Mouse (Mus musculus) heart, adult 11 months (tissue): ENCODE measurements around the gene Gk5.

Experiments used
- DNase-seq: peaks from one replicate; pipeline ENCODE4 v3.0.0; 2022

The Gk5 gene

DNA sequence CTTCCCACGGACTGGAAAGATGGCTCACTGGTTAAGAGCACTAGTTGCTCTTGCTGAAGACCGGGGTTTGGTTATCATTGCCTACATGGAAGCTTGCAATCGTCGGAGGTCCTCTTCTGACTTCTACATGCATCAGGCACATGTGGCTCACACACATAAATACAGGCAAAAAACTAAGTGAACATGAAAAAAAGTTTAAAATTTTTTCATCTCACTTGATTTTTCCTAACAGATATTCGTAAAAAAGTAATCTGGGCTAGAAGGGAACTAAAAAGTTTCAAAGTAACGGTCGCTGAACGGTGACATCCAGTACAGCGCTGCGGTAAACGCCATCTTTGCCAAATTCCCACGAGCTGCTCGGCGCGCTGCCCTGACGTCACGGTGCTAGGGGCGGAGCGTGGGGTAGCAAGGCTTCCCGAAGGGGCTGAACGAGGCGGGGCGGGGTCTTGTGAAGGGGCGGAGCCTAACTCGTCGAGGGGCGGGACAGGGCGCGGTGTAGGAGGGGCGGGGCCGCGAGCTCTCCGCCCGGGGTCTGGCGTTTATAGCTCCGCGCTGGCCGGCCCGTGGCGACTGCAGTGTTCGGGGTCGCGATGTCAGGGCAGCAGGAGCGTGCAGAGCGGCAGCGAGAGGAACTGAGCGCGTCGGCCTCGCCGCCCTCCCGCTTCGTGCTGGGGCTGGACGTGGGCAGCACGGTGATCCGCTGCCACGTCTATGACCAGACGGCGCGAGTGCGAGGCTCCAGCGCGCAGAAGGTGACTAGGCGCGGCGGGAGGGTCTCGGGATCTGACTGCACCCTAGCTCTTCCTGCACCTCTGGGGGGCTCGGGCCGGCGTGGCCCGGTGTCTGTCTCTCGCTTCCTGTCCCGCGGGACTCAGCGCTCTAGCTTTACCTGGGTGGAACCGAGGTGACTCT, at the start of gene Gk5:
Gk5 (plus strand) TSS at position 502 of the 912 bp plus-strand sequence.
- peak; percentile 99 for DNase-seq

DNA sequence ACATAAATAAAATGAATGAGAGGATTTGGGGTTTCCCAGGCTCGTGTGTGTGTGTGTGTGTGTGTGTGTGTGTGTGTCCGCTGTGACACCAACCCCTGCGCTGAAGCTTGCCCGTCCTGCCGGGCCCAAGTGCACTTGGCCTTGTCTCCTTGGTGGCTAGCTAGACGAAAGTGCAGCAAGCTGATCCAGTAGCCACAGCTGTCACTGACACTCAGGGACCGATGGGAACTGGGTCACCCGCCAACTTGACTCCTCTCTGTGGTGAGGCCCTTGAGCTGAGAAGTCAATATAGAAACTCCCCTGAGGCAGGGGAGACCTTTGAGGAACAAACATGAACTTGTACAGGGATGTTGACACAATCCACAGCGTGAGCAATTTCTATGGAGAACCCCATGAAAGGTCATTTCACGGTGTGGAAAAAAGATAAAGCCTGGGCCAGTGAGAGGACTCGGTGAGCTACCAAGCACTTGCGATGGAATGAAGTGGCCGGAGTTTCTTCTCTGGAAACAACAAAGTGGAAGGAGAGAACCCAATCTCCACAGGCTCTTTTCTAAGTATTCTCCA, 40.3 kb upstream of the Gk5 start:
- DNase-seq, result peak; percentile 43

DNA sequence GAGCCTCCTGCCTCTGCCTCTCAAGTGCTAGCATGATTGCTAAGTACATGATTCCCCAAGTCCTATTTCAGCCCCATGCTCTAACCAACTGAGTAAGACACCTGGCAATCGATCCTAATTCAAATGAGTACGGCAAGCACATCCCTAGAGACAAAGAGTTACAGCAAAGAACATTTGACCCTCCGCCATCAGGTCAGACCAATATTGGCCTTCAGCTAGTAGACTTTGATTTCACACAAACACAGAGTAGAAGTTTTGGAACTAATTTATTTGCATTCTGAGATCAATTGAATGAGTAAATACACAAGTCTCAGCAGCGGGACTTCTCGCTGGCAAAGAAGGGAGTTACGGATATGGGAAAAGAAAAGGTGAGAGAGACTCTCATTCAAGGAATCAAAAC, 33.9 kb upstream of the Gk5 start:
- DNase-seq, result peak; percentile 52

DNA sequence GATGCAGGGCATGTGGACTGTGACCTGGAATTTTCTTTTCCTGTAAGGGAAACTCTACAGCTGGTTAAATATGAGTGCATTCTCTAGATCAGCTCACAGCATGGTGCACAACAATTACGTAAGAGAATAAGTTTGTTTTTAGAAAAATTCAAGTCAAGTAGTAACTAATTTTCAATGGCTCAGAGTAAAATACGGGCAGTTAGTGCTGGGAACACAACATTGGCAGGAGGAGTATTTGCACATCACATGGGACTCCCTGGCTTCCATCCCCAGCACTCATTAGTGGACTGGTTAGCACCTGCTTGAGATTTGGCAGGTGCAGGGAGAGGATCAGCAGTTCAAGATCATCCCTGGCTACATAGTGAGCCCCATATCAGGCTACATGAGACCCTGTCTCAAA, 31.5 kb upstream of the Gk5 start:
- DNase-seq, result peak; percentile 35

DNA sequence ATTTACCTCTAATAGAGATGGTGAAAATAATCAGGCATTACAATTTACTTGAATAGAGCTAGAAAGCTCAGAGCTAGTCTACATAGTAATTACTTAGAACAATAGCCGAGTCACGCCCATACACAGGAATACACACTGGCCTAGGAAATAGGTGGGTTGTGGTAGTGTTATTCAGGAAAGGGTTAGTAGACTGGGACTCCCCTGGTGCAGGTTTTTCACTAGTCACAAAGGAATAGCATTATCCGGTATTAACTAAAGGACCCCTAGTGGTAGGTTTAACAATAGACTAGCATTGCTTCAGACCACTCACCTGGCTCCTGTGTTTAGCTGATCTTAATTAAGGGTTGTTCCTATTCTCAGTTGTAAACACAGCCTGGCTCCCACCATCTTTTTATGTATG, 30.7 kb upstream of the Gk5 start:
- peak; percentile 13 for DNase-seq

DNA sequence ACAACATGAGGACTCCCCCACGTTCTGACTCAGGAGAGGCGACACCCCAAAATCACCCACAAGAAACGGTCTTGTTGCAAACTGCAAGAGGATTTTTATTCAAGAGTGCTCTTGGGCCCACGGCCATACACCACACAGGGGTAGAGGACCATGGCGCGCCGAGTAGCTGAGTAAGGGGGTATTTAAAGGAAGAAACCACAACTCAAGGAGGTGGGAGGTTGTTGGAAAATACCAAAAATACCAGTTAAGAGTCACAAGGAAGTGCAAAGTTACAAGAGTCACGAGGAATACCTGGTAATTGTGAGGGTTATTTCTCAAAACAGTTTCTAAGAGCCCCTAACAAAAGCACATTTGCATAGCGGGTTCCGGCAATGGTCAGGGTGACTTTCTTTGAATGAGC, 26.5 kb upstream of the Gk5 start:
- peak; percentile 74 for DNase-seq

DNA sequence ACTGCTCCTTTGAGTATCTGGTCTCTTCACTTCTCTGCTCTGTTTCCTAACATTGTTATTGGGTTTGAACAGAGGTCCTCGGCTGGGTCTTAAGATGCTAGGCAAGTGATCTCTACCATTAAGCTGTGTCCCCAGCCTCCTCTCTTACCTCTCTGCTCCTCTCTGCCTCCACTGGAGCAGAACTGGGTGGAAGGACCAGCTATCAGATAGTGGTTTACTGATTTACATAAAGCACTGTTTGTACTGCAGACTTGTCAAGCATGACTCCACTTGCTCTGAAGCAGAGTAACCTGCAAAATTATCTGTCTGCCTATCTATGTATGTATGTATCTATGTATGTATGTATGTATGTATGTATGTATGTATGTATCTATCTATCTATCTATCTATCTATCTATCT, 25.9 kb upstream of the Gk5 start:
- no peak for DNase-seq

DNA sequence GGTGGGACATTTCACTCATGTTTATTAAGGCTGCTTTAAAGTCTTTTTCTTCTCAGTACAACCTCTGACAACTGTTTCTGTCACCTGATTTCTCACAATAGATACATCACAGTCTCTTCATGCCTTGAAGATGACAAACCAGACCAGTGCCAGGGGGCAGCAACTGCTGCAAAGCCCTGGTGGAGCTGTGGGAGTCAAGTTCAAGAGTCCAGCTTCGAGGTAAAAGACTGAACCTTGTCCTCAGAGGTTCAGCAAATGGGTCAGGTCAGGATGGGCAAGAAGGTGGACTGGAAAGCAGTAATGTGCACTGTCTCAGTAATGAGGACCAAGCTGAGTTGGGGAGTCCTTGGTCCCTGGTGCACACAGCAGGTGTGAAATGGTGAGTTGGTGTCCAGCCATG, 24.8 kb upstream of the Gk5 start:
- peak; percentile 50 for DNase-seq

DNA sequence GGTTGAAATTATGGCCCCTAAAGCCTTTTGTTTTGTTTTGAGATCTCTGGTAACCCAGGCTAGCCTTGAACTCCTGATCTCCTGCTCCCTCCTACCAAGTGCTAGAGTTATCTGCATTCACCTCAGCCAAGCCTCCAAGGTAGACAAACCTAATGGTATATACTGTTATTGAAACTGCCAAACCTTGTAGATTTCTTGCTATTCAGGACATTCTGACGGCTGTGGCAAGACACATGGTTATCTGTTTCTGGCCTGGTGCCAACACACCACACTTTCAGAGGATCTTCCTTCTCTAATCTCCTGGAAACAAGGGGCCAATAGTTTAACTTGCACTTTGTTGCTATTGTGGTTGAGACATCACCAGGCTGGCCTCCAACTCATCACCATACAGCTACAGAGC, 24.0 kb upstream of the Gk5 start:
- DNase-seq, result peak; percentile 25

DNA sequence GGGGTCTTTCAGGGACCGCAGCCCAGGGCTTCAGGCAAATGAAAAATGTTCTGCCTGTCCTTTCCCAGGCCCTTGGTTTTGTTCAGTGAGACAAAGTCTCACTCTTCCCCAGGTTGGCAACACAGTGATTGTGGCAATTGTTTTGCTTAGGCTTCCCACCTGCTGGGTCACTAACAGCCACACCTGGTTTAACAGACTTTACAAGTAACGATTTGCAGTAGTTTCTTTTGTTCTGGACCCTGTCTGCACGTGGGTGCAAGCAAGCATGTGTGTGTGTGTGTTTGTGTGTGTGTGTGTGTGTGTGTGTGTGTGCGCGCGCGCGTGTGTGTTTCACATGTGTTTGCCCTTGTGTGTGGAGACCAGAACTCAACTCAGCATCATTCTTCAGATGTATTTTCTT, 16.3 kb upstream of the Gk5 start:
- DNase-seq, result peak; percentile 61

DNA sequence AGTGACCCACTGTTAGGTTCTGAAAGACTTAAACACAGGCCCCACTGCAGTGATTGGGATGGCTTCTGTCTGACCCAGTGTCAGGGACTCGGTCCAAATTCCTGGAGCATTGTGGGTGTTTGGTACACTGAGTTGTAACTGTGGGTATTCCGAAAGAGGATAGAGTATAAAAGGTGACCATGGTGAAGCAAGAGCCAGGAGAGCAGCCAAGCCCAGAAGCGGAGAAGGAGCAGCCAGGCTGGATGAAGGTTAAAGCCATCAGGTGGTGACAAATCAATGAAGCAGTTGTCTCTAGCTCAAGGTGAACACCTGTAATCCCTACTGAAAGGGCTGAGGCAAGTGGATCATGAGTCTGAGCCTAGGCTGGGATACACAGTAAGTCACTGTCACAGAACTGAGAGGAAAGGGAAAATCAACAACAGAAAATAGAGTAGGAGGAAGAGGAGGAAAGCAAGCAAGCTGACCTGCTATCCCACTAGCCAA, 6.2 kb upstream of the Gk5 start:
- DNase-seq, result no peak

DNA sequence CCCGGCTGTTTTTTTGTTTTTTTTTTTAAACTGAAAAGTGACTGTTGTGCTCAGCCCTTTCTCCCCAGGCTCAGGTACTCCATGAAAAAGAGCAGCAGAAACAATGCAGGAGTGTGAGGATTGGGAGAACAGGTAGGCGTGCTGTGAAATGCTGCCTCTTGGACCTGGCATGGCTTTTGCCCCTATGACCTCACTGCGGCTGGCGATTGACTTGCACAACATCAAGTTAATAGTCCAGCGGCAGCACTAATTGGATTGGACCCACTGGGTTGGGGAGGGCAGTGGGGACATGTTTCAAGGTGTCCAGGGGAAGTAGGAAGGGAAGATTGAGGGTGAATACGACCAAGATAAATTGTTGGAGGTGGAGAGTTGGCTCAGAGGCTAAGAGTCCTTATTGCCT, 2.4 kb upstream of the Gk5 start:
- DNase-seq, result no peak

DNA sequence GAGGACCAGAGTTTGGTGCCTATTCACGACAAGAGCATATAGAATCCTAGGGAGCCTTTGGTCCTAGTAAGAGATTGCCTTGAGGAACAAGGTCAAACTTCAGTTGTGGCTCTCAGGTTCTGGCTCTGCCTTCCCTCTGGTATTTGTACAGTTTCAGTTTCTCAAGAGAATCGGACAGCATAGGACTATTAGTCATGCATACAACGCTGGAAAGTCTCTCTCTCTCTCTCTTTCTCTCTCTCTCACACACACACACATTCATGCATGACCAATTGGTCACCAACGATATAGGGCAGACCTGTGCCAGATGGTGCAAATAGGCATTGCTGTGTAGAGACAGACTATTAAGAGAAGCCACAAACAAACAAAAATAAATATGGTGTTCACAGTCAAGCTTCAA, 946 bp upstream of the Gk5 start:
- DNase-seq, result no peak

DNA sequence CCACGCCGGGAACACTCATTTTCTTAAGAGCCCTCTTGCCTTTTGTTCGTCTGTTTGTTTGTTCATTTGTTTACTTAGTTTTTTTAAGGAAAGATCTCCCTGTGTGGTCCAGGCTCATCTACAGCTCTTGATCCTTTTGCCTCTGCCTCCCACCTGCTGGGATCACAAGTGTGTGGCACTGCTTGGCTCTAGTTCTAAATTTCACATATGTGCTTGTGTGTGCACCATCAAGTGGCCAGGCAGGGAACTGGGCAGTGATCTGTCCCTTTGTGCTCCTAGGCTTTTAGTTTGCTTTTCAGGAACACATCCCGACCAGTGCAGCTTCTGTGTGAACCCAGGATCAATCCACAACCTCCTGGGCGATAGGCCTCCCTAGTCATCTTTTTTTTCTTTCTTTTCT, 8.8 kb downstream of the Gk5 start:
- DNase-seq, result peak; percentile 83

DNA sequence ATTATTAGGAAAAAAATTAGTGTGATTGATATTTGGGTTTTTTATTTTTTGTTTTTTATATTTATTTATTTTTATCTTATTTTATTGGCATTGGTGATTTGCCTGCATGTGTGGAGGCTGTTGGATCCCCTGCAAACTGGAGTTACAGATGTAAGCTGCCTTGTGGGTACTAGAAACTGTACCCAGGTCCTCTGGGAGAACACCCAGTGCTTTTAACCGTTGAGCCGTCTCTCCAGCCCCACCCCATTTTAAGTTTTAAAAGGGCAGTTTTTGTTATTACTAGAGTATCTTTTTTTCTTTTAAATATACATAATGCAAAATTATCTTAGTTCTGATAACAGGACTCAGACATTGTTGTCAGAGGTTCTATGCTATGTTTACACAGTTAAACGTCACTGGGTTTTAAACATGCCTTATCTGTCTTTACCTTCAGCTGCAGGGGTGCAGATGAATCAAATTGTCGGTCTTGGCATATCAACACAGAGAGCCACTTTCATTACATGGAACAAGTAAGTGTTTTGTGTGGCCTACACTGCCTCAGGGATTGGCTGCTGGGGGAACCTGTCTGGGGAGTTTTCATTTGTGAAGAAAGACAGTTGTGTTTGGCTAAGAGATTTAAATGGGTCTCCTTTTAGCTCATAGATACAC, 13.9 kb downstream of the Gk5 start:
- peak; percentile 70 for DNase-seq

DNA sequence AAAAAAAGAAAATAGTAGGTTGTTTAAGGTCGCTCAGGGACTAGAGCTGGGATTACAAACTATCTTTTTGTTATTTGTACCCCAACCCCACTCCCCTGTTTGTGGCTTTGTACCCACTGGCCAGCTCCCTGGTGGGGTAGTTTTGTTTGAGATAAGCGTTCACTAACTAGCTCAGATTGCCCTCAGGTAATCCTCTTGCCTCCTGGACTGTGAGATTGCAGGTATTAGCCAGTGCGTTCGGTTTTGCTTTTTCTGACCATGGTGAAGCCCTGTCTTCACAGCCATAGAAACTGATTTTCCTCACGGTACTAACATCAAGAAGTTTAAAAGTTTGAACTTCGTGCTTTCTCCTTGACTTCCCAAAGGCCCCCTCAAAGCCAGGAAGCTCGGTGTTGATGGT, 15.3 kb downstream of the Gk5 start:
- peak; percentile 86 for DNase-seq

DNA sequence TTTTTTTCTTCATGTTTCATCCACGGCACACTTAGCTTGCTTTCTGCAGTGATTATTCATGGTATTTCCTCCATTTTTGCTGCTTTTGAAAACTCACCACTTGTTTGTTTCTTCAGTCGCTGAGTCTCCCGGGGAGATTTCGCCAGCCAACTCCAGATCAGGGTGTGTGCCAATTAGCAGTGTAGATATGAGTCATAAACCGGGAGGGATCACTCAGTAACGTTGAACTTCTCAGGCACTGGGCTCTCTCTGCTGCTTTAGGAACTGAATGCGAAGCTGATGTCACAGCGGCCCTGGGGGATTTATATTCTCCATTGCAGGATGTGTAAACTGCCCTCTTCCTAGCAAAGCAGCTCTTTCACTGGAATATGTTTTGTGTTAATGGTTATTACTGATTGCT, 15.8 kb downstream of the Gk5 start:
- DNase-seq, result peak; percentile 98

DNA sequence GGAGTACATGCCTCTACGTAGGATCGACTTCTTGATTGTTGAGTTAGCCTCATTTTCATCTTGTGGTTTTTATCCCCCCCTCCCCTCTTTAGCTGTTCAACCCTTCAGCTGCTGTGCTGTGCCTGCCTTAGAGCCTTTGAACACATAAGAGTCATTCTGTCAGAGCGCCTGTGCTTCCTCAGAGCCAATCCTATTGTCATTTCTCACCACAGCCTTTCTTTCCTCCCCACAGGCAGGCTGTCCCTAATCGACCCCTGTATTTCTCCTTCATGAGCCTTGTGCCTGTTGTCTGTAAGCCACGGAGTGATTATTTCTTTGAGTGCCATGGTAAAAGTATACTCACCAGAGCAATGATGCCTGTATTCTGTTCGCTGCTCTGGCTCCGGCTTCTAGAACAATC, 16.3 kb downstream of the Gk5 start:
- peak; percentile 92 for DNase-seq

DNA sequence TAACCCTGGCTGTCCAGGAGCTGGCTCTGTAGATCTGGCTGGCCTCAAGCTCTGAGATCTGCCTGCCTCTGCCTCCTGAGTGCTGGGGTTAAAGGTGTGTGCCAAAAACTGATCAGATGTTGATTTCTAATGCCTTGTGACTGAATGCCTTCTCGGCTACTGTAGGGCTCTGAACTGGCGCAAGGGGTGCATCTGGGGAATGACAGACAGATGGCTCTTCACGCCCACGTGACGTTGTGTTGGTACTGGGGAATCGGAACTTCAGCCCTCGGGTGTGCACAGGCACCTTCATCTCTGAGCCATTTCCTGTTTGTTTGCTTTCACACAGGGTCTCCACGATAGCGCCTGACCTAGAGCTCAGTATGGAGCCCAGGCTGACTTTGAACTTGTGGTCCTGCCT, 19.8 kb downstream of the Gk5 start:
- DNase-seq, result peak; percentile 63

DNA sequence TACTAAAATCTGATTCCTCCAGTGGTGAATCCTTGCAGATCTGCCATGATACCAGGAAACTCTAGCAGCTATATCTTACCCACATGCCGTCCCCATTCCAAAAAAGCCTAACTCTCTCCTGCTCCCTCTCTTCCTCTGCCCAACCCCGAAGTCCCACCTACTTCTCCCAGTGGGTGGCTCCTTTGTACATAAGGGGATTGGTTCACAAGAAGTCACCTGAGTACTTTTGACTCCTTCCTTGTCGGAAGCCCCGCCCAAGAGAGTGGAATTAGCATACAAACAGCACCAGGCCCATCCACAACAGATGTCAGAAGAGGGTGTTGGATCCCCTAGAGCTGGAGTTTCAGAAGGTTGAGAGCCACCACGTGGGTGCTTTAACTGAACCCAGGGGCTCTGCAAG, 20.7 kb downstream of the Gk5 start:
- peak; percentile 61 for DNase-seq

DNA sequence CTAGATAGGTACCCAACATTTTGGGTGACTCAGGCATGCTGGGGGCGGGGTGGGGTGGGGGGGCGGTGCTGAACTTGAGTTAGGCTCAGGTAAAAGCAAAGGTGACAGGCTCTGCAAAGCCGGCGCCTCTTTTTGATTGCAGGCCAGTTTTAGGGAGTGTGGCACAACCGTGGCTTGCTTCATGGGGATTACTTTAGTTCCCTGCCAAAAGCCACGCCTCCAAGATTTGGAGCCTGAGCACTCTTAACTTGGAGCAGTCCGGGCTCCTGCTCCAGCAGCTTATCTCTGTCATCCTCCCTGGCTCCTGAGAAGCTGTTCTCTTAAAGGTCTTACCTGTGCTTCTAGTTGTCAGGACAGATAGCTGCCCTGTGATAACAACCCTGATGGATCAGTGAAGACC, 21.8 kb downstream of the Gk5 start:
- peak; percentile 83 for DNase-seq

DNA sequence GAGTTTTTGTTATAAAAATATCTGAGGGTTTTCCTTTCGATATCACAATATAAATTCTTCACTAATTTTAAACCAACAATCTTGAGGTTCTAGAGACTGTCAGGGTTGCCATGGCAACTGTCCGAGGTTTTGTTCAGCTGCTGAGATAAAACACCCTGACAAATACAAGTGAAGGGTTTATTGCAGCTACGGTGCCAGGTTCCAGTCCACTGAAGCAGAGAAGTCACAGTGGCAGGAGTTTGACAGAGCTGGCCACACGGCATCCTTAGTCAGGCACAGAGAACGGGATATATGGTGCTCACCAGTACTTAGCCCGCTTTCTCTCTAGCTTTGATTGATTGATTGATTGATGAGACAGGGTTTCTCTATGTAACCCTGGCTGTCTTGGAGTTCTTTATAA, 23.3 kb downstream of the Gk5 start:
- DNase-seq, result peak; percentile 67

DNA sequence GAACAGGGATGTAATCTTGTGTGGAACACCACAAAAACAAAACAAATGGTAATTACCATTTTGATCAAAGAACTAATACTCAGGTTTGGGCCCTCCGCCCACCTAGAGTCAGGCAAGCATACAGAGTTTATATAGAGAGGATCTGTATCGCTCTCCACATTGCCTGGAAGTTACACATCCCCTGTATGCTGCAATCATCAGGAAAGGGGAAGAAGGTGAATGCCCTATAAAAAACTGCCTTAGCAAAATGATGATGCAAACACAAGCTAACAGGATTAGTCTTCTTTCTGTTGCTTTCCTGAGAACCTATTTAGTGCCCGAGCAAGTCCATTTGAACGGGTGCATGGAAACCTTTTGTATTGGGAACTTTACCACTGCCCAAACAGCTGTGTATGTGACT, 24.5 kb downstream of the Gk5 start:
- no peak for DNase-seq

DNA sequence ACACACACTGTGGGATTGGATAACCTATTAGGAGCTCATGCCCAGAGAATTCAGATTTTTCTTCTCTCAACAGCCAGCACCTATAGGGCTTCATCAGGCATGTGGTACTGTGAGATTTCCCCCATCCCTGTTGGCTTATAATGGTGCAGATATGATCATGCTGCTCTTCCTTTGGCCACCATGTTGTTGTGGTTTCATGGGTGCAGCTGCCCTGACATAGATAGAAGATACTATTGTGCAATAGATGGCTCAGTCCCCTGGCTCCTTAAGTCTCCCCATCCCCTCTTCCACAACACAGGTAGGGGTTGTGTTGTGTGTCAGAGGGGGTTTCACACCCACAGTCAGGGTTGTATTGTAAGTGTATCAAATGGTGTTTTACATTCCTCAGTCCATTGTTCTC, 25.7 kb downstream of the Gk5 start:
- DNase-seq, result no peak
